Mouse (Mus musculus): ENCODE measurements around the gene Slc25a21. TPM values are rescaled to one million over a fixed set of nuclear protein-coding genes. Genes with fewer than 3 reads are reported as not detected.

The Slc25a21 gene
- polyA plus RNA-seq, 1 experiment from 2014 or later, result 18.7 TPM

DNA sequence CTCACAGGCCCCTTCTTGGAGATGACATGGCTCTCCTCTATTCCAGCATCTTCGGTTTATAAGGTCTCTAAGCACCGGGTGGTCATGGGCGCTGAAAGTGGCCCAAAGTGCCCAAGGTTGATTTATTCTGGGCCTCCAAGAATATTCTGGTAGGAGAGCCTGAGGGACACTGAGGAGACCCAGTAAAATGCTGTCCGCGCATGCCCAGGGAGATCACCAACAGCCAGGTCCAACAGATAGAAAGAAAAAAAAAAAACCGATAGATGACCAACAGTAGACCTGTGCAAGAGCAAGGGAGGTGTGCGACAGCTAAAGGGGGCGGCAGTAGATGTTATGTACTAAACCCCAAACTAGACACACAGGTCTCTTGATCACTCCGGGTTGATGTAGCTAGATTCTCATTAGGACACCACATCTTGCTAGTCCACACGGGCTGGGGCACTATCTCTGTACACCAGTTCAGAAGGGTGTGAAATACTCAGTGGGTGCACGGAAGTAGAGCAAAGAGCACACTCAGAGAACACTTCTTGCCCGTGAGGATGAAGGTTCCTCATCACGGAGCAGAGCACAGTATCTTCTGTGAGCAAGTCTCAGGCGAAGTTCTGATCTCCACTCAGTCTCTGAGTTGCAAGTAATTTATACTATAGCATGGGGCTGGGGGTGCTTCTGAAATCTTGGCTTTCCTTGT is 503.7 kb downstream of the Slc25a21 start:
- Histone ChIP-seq H3K27ac (ENCODE audit: low read length) (no peak overlapping the region), H3K9me3 (replicated peaks; ENCODE audit: control insufficient read depth, low read length) (no peaks in the 10 kb centered on the region), H3K4me1 (ENCODE audit: control insufficient read depth, low read depth, low read length) (no peaks in the 10 kb centered on the region; the same call in 1 of the 2 replicates), H3K4me3 (ENCODE audit: low read depth, low read length) (no peak overlapping the region), H3K27me3 (ENCODE audit: control insufficient read depth, insufficient read depth, low read depth, low read length) (peaks cover 100% of the 10 kb centered on the region), H3K36me3 (ENCODE audit: control insufficient read depth, insufficient read depth) (no peaks in the 10 kb centered on the region), H3K4me2 (ENCODE audit: low read depth, low read length) (no peak overlapping the region), H3K9ac (ENCODE audit: low read depth, low read length) (no peak overlapping the region)
- no peak for ATAC-seq (ENCODE audit: low read depth)
- 4% methylated on average over 14 of the region's 14 CpGs for WGBS (ENCODE audit: insufficient replicate concordance)

DNA sequence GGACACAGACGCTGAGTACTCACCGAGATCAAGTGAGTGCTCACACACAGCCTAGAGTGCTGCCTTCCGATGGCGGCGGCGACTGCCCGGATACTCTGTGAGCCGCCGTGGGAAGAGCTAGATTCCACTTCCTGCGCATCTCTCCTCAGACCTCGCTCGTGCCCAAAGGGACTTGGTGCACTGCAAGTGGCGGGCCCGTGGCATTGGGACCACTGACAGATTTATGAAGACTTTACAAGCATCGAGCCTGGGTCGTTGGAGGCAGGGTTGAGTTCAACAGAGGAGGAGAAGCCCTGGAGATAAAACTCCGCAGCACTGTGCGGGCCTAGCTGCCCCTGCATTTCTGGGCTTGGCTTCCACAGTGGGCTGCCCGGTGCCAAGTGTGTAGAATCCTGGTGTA is 504.7 kb downstream of the Slc25a21 start:
- ATAC-seq (ENCODE audit: low read depth), result no peak
- Histone ChIP-seq H3K27me3 (ENCODE audit: control insufficient read depth, insufficient read depth, low read depth, low read length) (peaks cover 100% of the 10 kb centered on the region), H3K4me2 (ENCODE audit: low read depth, low read length) (no peak overlapping the region), H3K9me3 (replicated peaks; ENCODE audit: control insufficient read depth, low read length) (no peaks in the 10 kb centered on the region), H3K4me3 (ENCODE audit: low read depth, low read length) (no peak overlapping the region), H3K36me3 (ENCODE audit: control insufficient read depth, insufficient read depth) (no peaks in the 10 kb centered on the region), H3K27ac (ENCODE audit: low read length) (no peak overlapping the region), H3K9ac (ENCODE audit: low read depth, low read length) (no peak overlapping the region), H3K4me1 (ENCODE audit: control insufficient read depth, low read depth, low read length) (no peaks in the 10 kb centered on the region; the same call in 1 of the 2 replicates)
- 3% methylated on average over 19 of the region's 19 CpGs for WGBS (ENCODE audit: insufficient replicate concordance)

DNA sequence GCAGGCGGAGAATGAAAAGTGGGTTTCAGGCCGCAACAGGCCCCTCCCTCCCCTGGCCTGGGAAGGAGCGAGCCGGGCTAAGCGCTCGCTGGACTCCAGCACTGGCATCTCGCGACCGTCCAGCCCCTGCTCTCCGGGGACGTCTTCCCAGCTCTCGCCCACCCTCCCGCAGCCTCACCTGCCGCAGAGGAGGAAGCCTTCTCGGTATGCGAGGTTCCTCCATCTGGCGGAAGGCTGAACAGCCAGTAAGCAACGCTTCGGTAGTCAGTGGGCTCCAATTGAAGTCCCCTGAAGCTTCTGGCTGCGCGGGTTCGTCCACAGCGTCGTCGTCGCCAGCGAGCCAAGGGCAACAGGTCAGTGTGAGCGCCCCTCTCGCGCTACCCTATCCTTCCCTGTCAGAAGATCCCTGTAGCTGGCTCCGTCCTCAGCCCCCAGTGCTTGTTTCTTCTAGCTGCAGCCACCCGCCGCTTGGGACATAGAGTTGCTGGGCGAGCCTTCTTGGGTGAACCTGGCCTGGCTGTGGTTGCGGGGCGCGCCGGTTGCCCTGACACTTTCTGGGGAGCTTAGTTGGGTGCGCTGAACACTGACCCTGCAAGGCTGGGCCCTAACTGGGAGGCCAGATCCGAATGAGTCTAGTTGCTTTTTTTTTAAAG is 505.7 kb downstream of the Slc25a21 start, which contains the start of gene Pax9:
Gene Pax9, plus strand, starts transcription at position 341 of the 653 bp plus-strand sequence.
- Histone ChIP-seq H3K9me3 (replicated peaks; ENCODE audit: control insufficient read depth, low read length) (no peaks in the 10 kb centered on the region), H3K36me3 (ENCODE audit: control insufficient read depth, insufficient read depth) (no peaks in the 10 kb centered on the region), H3K9ac (ENCODE audit: low read depth, low read length) (no peak within 1 kb of the TSS), H3K27me3 (ENCODE audit: control insufficient read depth, insufficient read depth, low read depth, low read length) (peaks cover 97% of the 10 kb centered on the region), H3K4me3 (ENCODE audit: low read depth, low read length) (no peak within 1 kb of the TSS), H3K4me2 (ENCODE audit: low read depth, low read length) (no peak within 1 kb of the TSS), H3K4me1 (ENCODE audit: control insufficient read depth, low read depth, low read length) (no peaks in the 10 kb centered on the region; the same call in 1 of the 2 replicates), H3K27ac (ENCODE audit: low read length) (no peak within 1 kb of the TSS)
- 2% methylated on average over 37 of the region's 40 CpGs for WGBS (ENCODE audit: insufficient replicate concordance)
- no peak for ATAC-seq (ENCODE audit: low read depth)

DNA sequence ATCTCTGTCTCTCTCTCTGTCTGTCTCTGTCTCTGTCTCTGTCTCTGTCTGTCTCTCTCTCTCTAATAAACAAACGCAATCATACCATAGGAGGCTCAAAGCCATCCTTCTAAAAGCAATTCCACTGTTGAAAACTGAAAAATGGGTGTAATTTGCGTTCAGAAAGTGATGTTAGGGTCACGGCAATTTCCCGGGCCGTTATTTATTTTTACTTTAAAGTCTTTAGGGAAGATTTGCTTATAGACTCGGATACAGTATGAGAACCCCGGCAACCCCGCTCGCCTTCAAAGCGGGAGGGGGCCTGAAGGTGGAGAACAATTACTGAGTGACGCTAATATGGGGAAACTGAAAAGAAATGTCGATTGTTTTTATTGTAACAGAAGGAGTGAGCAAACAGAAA is 506.3 kb downstream of the Slc25a21 start:
- Histone ChIP-seq H3K4me1 (ENCODE audit: control insufficient read depth, low read depth, low read length) (no peaks in the 10 kb centered on the region; the same call in 1 of the 2 replicates), H3K27ac (ENCODE audit: low read length) (no peak overlapping the region), H3K27me3 (ENCODE audit: control insufficient read depth, insufficient read depth, low read depth, low read length) (peaks cover 97% of the 10 kb centered on the region), H3K4me3 (ENCODE audit: low read depth, low read length) (no peak overlapping the region), H3K4me2 (ENCODE audit: low read depth, low read length) (no peak overlapping the region), H3K9me3 (replicated peaks; ENCODE audit: control insufficient read depth, low read length) (no peaks in the 10 kb centered on the region), H3K36me3 (ENCODE audit: control insufficient read depth, insufficient read depth) (no peaks in the 10 kb centered on the region), H3K9ac (ENCODE audit: low read depth, low read length) (no peak overlapping the region)
- ATAC-seq (ENCODE audit: low read depth), result no peak
- WGBS (ENCODE audit: insufficient replicate concordance), result 1% methylated on average over 12 of the region's 12 CpGs

DNA sequence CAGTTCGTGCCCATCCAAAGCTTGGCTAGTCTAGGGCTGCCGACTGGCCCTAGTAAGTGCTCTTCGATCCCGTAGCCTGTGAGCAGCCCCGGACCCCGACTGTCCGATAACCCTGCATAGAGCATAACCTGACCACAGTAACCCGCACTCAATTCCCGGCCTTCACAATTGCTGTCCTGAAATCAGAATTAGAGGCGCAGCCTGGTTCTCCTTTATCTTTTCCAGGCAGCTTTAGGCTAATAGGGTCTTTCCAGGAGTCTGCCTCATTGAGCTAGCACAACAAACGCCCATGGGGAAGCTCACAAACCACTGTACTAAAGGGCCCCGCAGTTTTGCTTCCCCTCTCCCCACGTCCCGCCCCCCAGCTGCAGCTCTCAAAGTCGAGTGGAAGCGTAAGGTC is 506.9 kb downstream of the Slc25a21 start:
- H3K4me2 ChIP-seq (ENCODE audit: low read depth, low read length), result no peak overlapping the region
- H3K9me3 ChIP-seq (replicated peaks; ENCODE audit: control insufficient read depth, low read length), result no peaks in the 10 kb centered on the region
- no peak overlapping the region for H3K9ac ChIP-seq (ENCODE audit: low read depth, low read length)
- 2% methylated on average over 16 of the region's 16 CpGs for WGBS (ENCODE audit: insufficient replicate concordance)
- ATAC-seq (ENCODE audit: low read depth), result no peak
- no peaks in the 10 kb centered on the region for H3K4me1 ChIP-seq (ENCODE audit: control insufficient read depth, low read depth, low read length)
- peaks cover 93% of the 10 kb centered on the region for H3K27me3 ChIP-seq (ENCODE audit: control insufficient read depth, insufficient read depth, low read depth, low read length)
- no peaks in the 10 kb centered on the region for H3K36me3 ChIP-seq (ENCODE audit: control insufficient read depth, insufficient read depth)
- no peak overlapping the region for H3K27ac ChIP-seq (ENCODE audit: low read length)
- H3K4me3 ChIP-seq (ENCODE audit: low read depth, low read length), result no peak overlapping the region

DNA sequence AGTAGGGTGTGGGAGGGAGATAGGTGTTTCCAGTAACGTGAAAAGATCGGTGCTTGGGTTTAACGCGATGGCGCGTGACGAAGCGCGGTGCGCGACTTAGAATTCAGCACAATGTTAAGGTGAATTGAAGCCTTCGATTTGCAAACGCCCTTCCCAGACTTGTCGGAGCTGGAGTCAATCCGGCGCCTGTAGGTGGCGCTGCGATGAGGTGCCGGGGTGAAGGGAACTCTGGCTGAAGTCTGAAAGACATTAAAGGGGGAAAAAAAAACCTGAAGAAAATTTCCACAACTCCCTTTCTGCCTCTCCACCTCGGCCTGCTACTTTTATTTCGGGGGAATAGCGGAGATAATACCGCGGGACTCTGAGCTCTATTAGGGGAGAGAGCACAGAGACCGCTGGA is 507.5 kb downstream of the Slc25a21 start:
- ATAC-seq (ENCODE audit: low read depth), result no peak
- H3K27me3 ChIP-seq (ENCODE audit: control insufficient read depth, insufficient read depth, low read depth, low read length), result peaks cover 86% of the 10 kb centered on the region

DNA sequence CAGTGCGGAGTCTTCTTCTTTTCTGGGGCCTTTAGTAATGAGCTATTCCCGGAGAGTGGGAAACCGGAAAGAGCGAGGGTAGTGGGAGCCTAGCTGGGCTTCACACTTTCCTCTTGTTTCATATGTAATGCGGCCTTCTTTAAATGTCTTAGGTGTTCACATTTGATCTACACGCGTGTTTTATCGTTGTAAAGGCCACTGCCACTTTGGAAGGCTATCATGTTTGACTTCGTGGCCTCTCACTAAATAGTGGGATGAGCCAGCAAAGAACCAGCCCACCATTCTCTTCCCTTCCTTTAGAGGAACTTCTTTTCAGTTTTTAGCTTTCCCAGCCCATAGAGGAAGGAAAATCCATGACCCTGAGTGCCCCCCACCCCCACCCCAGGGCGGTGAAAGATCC is 507.9 kb downstream of the Slc25a21 start:
- Histone ChIP-seq H3K9ac (ENCODE audit: low read depth, low read length) (no peak overlapping the region), H3K9me3 (replicated peaks; ENCODE audit: control insufficient read depth, low read length) (no peaks in the 10 kb centered on the region), H3K27ac (ENCODE audit: low read length) (no peak overlapping the region), H3K27me3 (ENCODE audit: control insufficient read depth, insufficient read depth, low read depth, low read length) (peaks cover 85% of the 10 kb centered on the region), H3K36me3 (ENCODE audit: control insufficient read depth, insufficient read depth) (no peaks in the 10 kb centered on the region), H3K4me3 (ENCODE audit: low read depth, low read length) (no peak overlapping the region), H3K4me2 (ENCODE audit: low read depth, low read length) (no peak overlapping the region), H3K4me1 (ENCODE audit: control insufficient read depth, low read depth, low read length) (no peaks in the 10 kb centered on the region)
- no peak for ATAC-seq (ENCODE audit: low read depth)
- WGBS (ENCODE audit: insufficient replicate concordance), result 3% methylated on average over 10 of the region's 10 CpGs

More for the DNA sequence above, 507.5 kb downstream of the Slc25a21 start:
- WGBS (ENCODE audit: insufficient replicate concordance), result 1% methylated on average over 25 of the region's 25 CpGs
- Histone ChIP-seq H3K36me3 (ENCODE audit: control insufficient read depth, insufficient read depth) (no peaks in the 10 kb centered on the region), H3K4me1 (ENCODE audit: control insufficient read depth, low read depth, low read length) (no peaks in the 10 kb centered on the region), H3K9me3 (replicated peaks; ENCODE audit: control insufficient read depth, low read length) (no peaks in the 10 kb centered on the region), H3K4me3 (ENCODE audit: low read depth, low read length) (no peak overlapping the region), H3K9ac (ENCODE audit: low read depth, low read length) (no peak overlapping the region), H3K27ac (ENCODE audit: low read length) (no peak overlapping the region), H3K4me2 (ENCODE audit: low read depth, low read length) (no peak overlapping the region)

DNA sequence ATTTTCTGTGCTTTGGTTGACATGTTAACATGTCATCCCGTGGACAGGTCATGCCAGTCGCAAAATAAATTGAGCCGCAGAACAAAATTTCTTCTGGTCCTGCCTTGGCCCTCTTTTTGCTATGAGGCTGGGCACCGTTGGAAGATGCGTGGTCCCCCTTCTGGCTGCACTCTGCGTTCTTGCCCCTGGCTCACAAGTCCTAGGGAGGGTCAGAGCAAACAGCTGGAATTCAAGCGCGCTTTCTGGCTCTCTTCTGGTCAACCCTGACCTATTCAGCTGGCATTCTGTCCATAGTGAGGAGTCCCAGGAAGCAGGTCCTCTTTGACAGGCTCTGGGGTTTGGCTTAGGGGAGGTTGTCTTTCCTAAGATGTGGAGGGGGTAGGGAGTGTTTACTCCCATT is 508.4 kb downstream of the Slc25a21 start:
- H3K4me3 ChIP-seq (ENCODE audit: low read depth, low read length), result no peak overlapping the region
- H3K27ac ChIP-seq (ENCODE audit: low read length), result no peak overlapping the region
- H3K4me1 ChIP-seq (ENCODE audit: control insufficient read depth, low read depth, low read length), result no peaks in the 10 kb centered on the region
- H3K9ac ChIP-seq (ENCODE audit: low read depth, low read length), result no peak overlapping the region
- no peak overlapping the region for H3K4me2 ChIP-seq (ENCODE audit: low read depth, low read length)
- no peak for ATAC-seq (ENCODE audit: low read depth)
- H3K9me3 ChIP-seq (replicated peaks; ENCODE audit: control insufficient read depth, low read length), result no peaks in the 10 kb centered on the region
- 5% methylated on average over 8 of the region's 8 CpGs for WGBS (ENCODE audit: insufficient replicate concordance)
- H3K27me3 ChIP-seq (ENCODE audit: control insufficient read depth, insufficient read depth, low read depth, low read length), result peaks cover 83% of the 10 kb centered on the region
- H3K36me3 ChIP-seq (ENCODE audit: control insufficient read depth, insufficient read depth), result no peaks in the 10 kb centered on the region

DNA sequence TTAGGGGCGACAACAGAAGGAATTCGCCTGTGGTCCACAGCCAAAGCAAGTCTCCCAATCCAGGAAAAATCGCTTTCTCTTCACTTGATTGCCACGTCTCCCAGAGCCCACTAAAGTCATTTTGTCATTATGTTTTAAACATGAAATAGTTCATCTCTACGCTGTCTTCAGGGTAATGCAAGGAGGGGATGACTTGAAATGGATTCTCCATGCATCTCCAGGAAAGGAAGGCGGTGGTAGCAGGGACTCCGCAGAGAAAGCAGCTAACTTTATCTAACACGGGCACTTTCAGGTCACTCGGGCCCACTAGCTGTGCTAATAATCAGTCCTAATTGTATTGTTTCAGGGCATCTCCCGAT is 508.8 kb downstream of the Slc25a21 start:
- peaks cover 81% of the 10 kb centered on the region for H3K27me3 ChIP-seq (ENCODE audit: control insufficient read depth, insufficient read depth, low read depth, low read length)
- no peak for ATAC-seq (ENCODE audit: low read depth)
- no peak overlapping the region for H3K9ac ChIP-seq (ENCODE audit: low read depth, low read length)
- no peak overlapping the region for H3K4me3 ChIP-seq (ENCODE audit: low read depth, low read length)
- 2% methylated on average over 10 of the region's 10 CpGs for WGBS (ENCODE audit: insufficient replicate concordance)
- H3K36me3 ChIP-seq (ENCODE audit: control insufficient read depth, insufficient read depth), result no peaks in the 10 kb centered on the region
- no peaks in the 10 kb centered on the region for H3K9me3 ChIP-seq (replicated peaks; ENCODE audit: control insufficient read depth, low read length)
- H3K4me1 ChIP-seq (ENCODE audit: control insufficient read depth, low read depth, low read length), result no peaks in the 10 kb centered on the region
- no peak overlapping the region for H3K27ac ChIP-seq (ENCODE audit: low read length)
- H3K4me2 ChIP-seq (ENCODE audit: low read depth, low read length), result no peak overlapping the region
